Mouse (Mus musculus) MEL (cell line): ENCODE data around the gene Cbarp. TPM values are rescaled to one million over a fixed set of nuclear protein-coding genes. Genes with fewer than 3 reads are reported as not detected.

Experiments
- DNase-seq: peaks from one replicate; pipeline ENCODE4 v3.0.0; 2011; ENCODE audit warnings: low read depth, low spot score
- H3K27ac ChIP-seq: 2 replicates; pipeline ENCODE4 v1.5.1; 2012; ENCODE audit warnings: low read depth, mild to moderate bottlenecking, control low read depth, low read length, moderate library complexity; ENCODE audit not compliant: control insufficient read depth
- H3K27me3 ChIP-seq, 2 experiments: fragments of 150-350 bp in 1 of 2; sonication (generic) in 1 of 2; 2 replicates each; pipeline ENCODE4 v1.6.1; 2012; ENCODE audit warnings: low read length in 2 of 2, mild to moderate bottlenecking in 2 of 2, improper control_type of control experiment in 1 of 2, moderate library complexity in 1 of 2; ENCODE audit not compliant: insufficient read depth in 2 of 2, control insufficient read depth in 1 of 2
- H3K36me3 ChIP-seq, 2 experiments: 2 replicates each; pipeline ENCODE4 v1.6.1; 2012 to 2014; ENCODE audit warnings: low read length in 2 of 2, improper control_type of control experiment in 1 of 2, inconsistent platforms in 1 of 2, mild to moderate bottlenecking in 1 of 2; ENCODE audit not compliant: insufficient read depth in 2 of 2, control insufficient read depth in 1 of 2
- H3K4me1 ChIP-seq, 2 experiments: fragments of 150-350 bp in 1 of 2; sonication (generic) in 1 of 2; 2 replicates each; pipeline ENCODE4 v1.6.1; 2012; ENCODE audit warnings: low read length in 2 of 2, improper control_type of control experiment in 1 of 2, mild to moderate bottlenecking in 1 of 2; ENCODE audit not compliant: insufficient read depth in 2 of 2, control insufficient read depth in 1 of 2
- H3K4me3 ChIP-seq, 2 experiments: fragments of 150-350 bp in 1 of 2; sonication (generic) in 1 of 2; 2 replicates each; pipeline ENCODE4 v1.5.1; 2012; ENCODE audit warnings: low read depth in 2 of 2, low read length in 2 of 2, mild to moderate bottlenecking in 2 of 2, moderate library complexity in 2 of 2, control low read depth in 1 of 2, improper control_type of control experiment in 1 of 2; ENCODE audit not compliant: control insufficient read depth in 1 of 2, insufficient read depth in 1 of 2
- H3K79me2 ChIP-seq: 2 replicates; pipeline ENCODE4 v1.6.1; 2012; ENCODE audit warnings: mild to moderate bottlenecking, low read length, moderate library complexity; ENCODE audit not compliant: control insufficient read depth, poor library complexity, insufficient read depth
- H3K9ac ChIP-seq: 2 replicates; pipeline ENCODE4 v1.6.1; 2012; ENCODE audit warnings: low read depth, mild to moderate bottlenecking, control low read depth, low read length, moderate library complexity; ENCODE audit not compliant: control insufficient read depth, poor library complexity, severe bottlenecking
- H3K9me3 ChIP-seq: fragments of 150-350 bp; sonication (generic); replicated peaks from 2 replicates; pipeline ENCODE4 v1.6.1; 2012; ENCODE audit warnings: mild to moderate bottlenecking, low read length, improper control_type of control experiment, moderate library complexity; ENCODE audit not compliant: insufficient read depth
- HCFC1 ChIP-seq: IDR thresholded peaks from 2 replicates; pipeline ENCODE4 v1.6.1; 2012; ENCODE audit warnings: low read depth, mild to moderate bottlenecking, inconsistent platforms, low read length, improper control_type of control experiment, moderate library complexity
- MAX ChIP-seq: IDR thresholded peaks from 2 replicates; pipeline ENCODE4 v1.6.1; 2011; ENCODE audit warnings: low read length, improper control_type of control experiment
- MAZ ChIP-seq: IDR thresholded peaks from 2 replicates; pipeline ENCODE4 v1.6.1; 2012; ENCODE audit warnings: low read depth, mild to moderate bottlenecking, inconsistent platforms, low read length, improper control_type of control experiment
- MXI1 ChIP-seq: IDR thresholded peaks from 2 replicates; pipeline ENCODE4 v1.6.1; 2011; ENCODE audit warnings: mild to moderate bottlenecking, low read depth, low read length, improper control_type of control experiment
- NELFE ChIP-seq: IDR thresholded peaks from 2 replicates; pipeline ENCODE4 v1.6.1; 2011; ENCODE audit warnings: low read depth, low read length, improper control_type of control experiment
- POLR2A ChIP-seq, 2 experiments: IDR thresholded peaks; 2 replicates each; pipeline ENCODE4 v1.6.1; 2011 to 2012; ENCODE audit warnings: low read length in 2 of 2, mild to moderate bottlenecking in 2 of 2, control low read depth in 1 of 2, improper control_type of control experiment in 1 of 2, low read depth in 1 of 2, moderate library complexity in 1 of 2; ENCODE audit not compliant: control insufficient read depth in 1 of 2, insufficient read depth in 1 of 2, poor library complexity in 1 of 2
- POLR2AphosphoS2 ChIP-seq: IDR thresholded peaks from 2 replicates; pipeline ENCODE4 v1.6.1; 2011; ENCODE audit warnings: low read length, improper control_type of control experiment
- RCOR1 ChIP-seq: IDR thresholded peaks from 2 replicates; pipeline ENCODE4 v1.6.1; 2012; ENCODE audit warnings: low read depth, mild to moderate bottlenecking, inconsistent platforms, low read length, improper control_type of control experiment
- SIN3A ChIP-seq: IDR thresholded peaks from 2 replicates; pipeline ENCODE4 v1.6.1; 2012; ENCODE audit warnings: low read length, improper control_type of control experiment, inconsistent platforms
- TAL1 ChIP-seq: IDR thresholded peaks from 2 replicates; pipeline ENCODE4 v1.6.1; 2012; ENCODE audit warnings: mild to moderate bottlenecking, inconsistent platforms, low read length, moderate library complexity, mixed read lengths
- TBP ChIP-seq: IDR thresholded peaks from 2 replicates; pipeline ENCODE4 v1.8.0; 2011; ENCODE audit warnings: low read depth, low read length, improper control_type of control experiment
- UBTF ChIP-seq: IDR thresholded peaks from 2 replicates; pipeline ENCODE4 v1.6.1; 2012; ENCODE audit warnings: low read depth, mild to moderate bottlenecking, inconsistent platforms, low read length, improper control_type of control experiment, moderate library complexity, borderline replicate concordance; ENCODE audit not compliant: insufficient read depth
- polyA plus RNA-seq, 2 experiments: library from polyadenylated mRNA; stranded (reverse) in 1 of 2; unstranded in 1 of 2; fragments of >175 nt in 1 of 2; fragments of >200 nt in 1 of 2; gene quantifications; 2 replicates each; pipeline versions ENCODE4 v1.2.1 to v1.2.4; 2012; ENCODE audit warnings: low replicate concordance in 2 of 2, low read depth in 1 of 2; ENCODE audit not compliant: insufficient read length in 2 of 2, insufficient read depth in 1 of 2, missing spikeins in 1 of 2
- total RNA-seq: library from RNA; depleted of rRNA; stranded (reverse); fragments of 300-350 nt; gene quantifications from 2 replicates; pipeline ENCODE4 v1.2.3, GENCODE M21; 2012

Gene Cbarp
- total and polyA plus RNA-seq, 3 experiments = 6.8 to 19.3 TPM; not detected in 1

- peaks cover 48% of the 10 kb centered on the region for H3K79me2 ChIP-seq
- H3K36me3 ChIP-seq = peaks cover 0 to 14% of the 10 kb centered on the region in 2 experiments; a peak in 2 of 4 replicates
- H3K4me3 ChIP-seq = peak overlapping the region in 1 of 2 experiments; percentile 62; a peak in 3 of 4 replicates
- H3K9ac ChIP-seq = peak overlapping the region; percentile 77
- peaks cover 0 to 47% of the 10 kb centered on the region in 2 experiments; a peak in 2 of 4 replicates for H3K4me1 ChIP-seq
- no peak for TF ChIP-seq MAX
- 0 out of 4 replicates have a peak, but pooled peaks of 1 of the 2 experiments have one; percentile 34 for TF ChIP-seq POLR2A (IDR thresholded peaks at IDR 0.05; ENCODE audit: control insufficient read depth in 1 of 2, insufficient read depth in 1 of 2, low read depth in 1 of 2, low read length in 2 of 2, poor library complexity in 1 of 2)
- peak overlapping the region; percentile 86 for H3K27ac ChIP-seq
- DNase-seq = no peak
- no peaks in the 10 kb centered on the region for H3K9me3 ChIP-seq
- H3K27me3 ChIP-seq = no peaks in the 10 kb centered on the region
Measured at GRCm38 (mm10) chr10:80147146-80147718, 6.6 kb upstream of the Cbarp start.

- Histone ChIP-seq H3K79me2 (peaks cover 42% of the 10 kb centered on the region), H3K4me1 (peaks cover 0 to 41% of the 10 kb centered on the region in 2 experiments; a peak in 2 of 4 replicates), H3K27me3 (no peaks in the 10 kb centered on the region), H3K27ac (peak overlapping the region; percentile 34), H3K36me3 (peaks cover 0 to 12% of the 10 kb centered on the region in 2 experiments; a peak in 2 of 4 replicates), H3K9ac (no peak overlapping the region), H3K4me3 (no peak overlapping the region), H3K9me3 (no peaks in the 10 kb centered on the region)
- no peak for TF ChIP-seq HCFC1
- no peak for TF ChIP-seq RCOR1
- TF ChIP-seq POLR2AphosphoS2 = peak; percentile 6; the same call in 1 of the 2 replicates
- TF ChIP-seq UBTF = no peak
- TF ChIP-seq NELFE = no peak
- TF ChIP-seq TAL1 = no peak
- TF ChIP-seq MXI1 = 0 out of 2 replicates have a peak, but pooled peaks have one; percentile 1
- 0 out of 2 replicates have a peak, but pooled peaks have one; percentile 23 for TF ChIP-seq SIN3A
- DNase-seq = no peak
Measured at GRCm38 (mm10) chr10:80146568-80147011, 6.0 kb upstream of the Cbarp start.

GRCm38 (mm10) chr10:80145896-80146295 lies 5.3 kb upstream of the Cbarp start:
- H3K4me3 ChIP-seq = no peak overlapping the region
- H3K4me1 ChIP-seq = peaks cover 0 to 35% of the 10 kb centered on the region in 2 experiments; a peak in 2 of 4 replicates
- no peak overlapping the region for H3K9ac ChIP-seq
- H3K27ac ChIP-seq = peak overlapping the region; percentile 30; the same call in 1 of the 2 replicates
- peaks cover 0 to 11% of the 10 kb centered on the region in 2 experiments; a peak in 2 of 4 replicates for H3K36me3 ChIP-seq
- H3K27me3 ChIP-seq = no peaks in the 10 kb centered on the region
- no peaks in the 10 kb centered on the region for H3K9me3 ChIP-seq
- peak; percentile 51 for DNase-seq
- H3K79me2 ChIP-seq = peaks cover 35% of the 10 kb centered on the region
- TF ChIP-seq MAZ (0 out of 2 replicates have a peak, but pooled peaks have one; percentile 21), TBP (no peak)
